Mouse (Mus musculus): ENCODE results near the gene Chchd6. TPM values are rescaled to one million over a fixed set of nuclear protein-coding genes. Genes with fewer than 3 reads are reported as not detected.

Chchd6 gene
- polyA plus RNA-seq, 1 experiment = 28.8 TPM

GRCm38 (mm10) chr6:89412562-89412961 is 182.9 kb downstream of the Chchd6 start:
- no peak for TF ChIP-seq MAX (IDR thresholded peaks at IDR 0.05; ENCODE audit: low read depth)
- TF ChIP-seq MYOG (IDR thresholded peaks at IDR 0.05; ENCODE audit: control insufficient read depth in 1 of 3, insufficient read depth in 1 of 3, insufficient read length in 2 of 3, low read depth in 2 of 3) = no peak
- no peak for TF ChIP-seq REST (IDR thresholded peaks at IDR 0.05; ENCODE audit: insufficient read depth, insufficient read length)
- no peak for TF ChIP-seq TCF12 (IDR thresholded peaks at IDR 0.05; ENCODE audit: insufficient read depth, poor library complexity, severe bottlenecking)
- TF ChIP-seq TCF3 (IDR thresholded peaks at IDR 0.05; ENCODE audit: insufficient read length, low read depth) = no peak
- no peak for TF ChIP-seq POLR2AphosphoS2 (IDR thresholded peaks at IDR 0.05; ENCODE audit: insufficient read length, low read depth)
- no peak for TF ChIP-seq CEBPB (IDR thresholded peaks at IDR 0.05; ENCODE audit: insufficient read depth, poor library complexity, severe bottlenecking)
- no peak for TF ChIP-seq E2F4 (IDR thresholded peaks at IDR 0.05; ENCODE audit: insufficient read depth)
- TF ChIP-seq MYOD1 (IDR thresholded peaks at IDR 0.05; ENCODE audit: control insufficient read depth in 1 of 3, insufficient read length in 2 of 3, low read depth in 2 of 3) = no peak
- no peak for TF ChIP-seq USF1 (IDR thresholded peaks at IDR 0.05; ENCODE audit: low read depth)
- TF ChIP-seq POLR2A (IDR thresholded peaks at IDR 0.05; ENCODE audit: insufficient read length, low read depth) = no peak
- TF ChIP-seq SRF (IDR thresholded peaks at IDR 0.05; ENCODE audit: control insufficient read depth, insufficient read length, low read depth) = no peak
- Histone ChIP-seq H3K4me3 (no peak overlapping the region), H3K4me2 (ENCODE audit: low read depth) (peak overlapping the region; percentile 59), H3K36me3 (ENCODE audit: control insufficient read depth, insufficient read depth) (no peaks in the 10 kb centered on the region), H3ac (ENCODE audit: control insufficient read depth, insufficient read length) (no peak overlapping the region), H3K27me3 (ENCODE audit: control insufficient read depth, insufficient read depth, insufficient read length) (no peaks in the 10 kb centered on the region), H3K79me2 (ENCODE audit: control insufficient read depth, insufficient read depth) (no peaks in the 10 kb centered on the region)

GRCm38 (mm10) chr6:89409041-89409440 is 186.4 kb downstream of the Chchd6 start:
- Histone ChIP-seq H3K36me3 (ENCODE audit: control insufficient read depth, insufficient read depth) (no peaks in the 10 kb centered on the region), H3K27me3 (ENCODE audit: control insufficient read depth, insufficient read depth, insufficient read length) (no peaks in the 10 kb centered on the region), H3K4me3 (no peak overlapping the region), H3K4me2 (ENCODE audit: low read depth) (no peak overlapping the region), H3K79me2 (ENCODE audit: control insufficient read depth, insufficient read depth) (no peaks in the 10 kb centered on the region), H3ac (ENCODE audit: control insufficient read depth, insufficient read length) (no peak overlapping the region)
- TF ChIP-seq E2F4 (IDR thresholded peaks at IDR 0.05; ENCODE audit: insufficient read depth) (no peak), TCF3 (IDR thresholded peaks at IDR 0.05; ENCODE audit: insufficient read length, low read depth) (no peak), MYOG (IDR thresholded peaks at IDR 0.05; ENCODE audit: control insufficient read depth in 1 of 3, insufficient read depth in 1 of 3, insufficient read length in 2 of 3, low read depth in 2 of 3) (no peak), POLR2A (IDR thresholded peaks at IDR 0.05; ENCODE audit: insufficient read length, low read depth) (no peak), REST (IDR thresholded peaks at IDR 0.05; ENCODE audit: insufficient read depth, insufficient read length) (no peak), USF1 (IDR thresholded peaks at IDR 0.05; ENCODE audit: low read depth) (no peak), POLR2AphosphoS2 (IDR thresholded peaks at IDR 0.05; ENCODE audit: insufficient read length, low read depth) (no peak), TCF12 (IDR thresholded peaks at IDR 0.05; ENCODE audit: insufficient read depth, poor library complexity, severe bottlenecking) (no peak), MAX (IDR thresholded peaks at IDR 0.05; ENCODE audit: low read depth) (no peak), CEBPB (IDR thresholded peaks at IDR 0.05; ENCODE audit: insufficient read depth, poor library complexity, severe bottlenecking) (no peak), SRF (IDR thresholded peaks at IDR 0.05; ENCODE audit: control insufficient read depth, insufficient read length, low read depth) (no peak)

DNA sequence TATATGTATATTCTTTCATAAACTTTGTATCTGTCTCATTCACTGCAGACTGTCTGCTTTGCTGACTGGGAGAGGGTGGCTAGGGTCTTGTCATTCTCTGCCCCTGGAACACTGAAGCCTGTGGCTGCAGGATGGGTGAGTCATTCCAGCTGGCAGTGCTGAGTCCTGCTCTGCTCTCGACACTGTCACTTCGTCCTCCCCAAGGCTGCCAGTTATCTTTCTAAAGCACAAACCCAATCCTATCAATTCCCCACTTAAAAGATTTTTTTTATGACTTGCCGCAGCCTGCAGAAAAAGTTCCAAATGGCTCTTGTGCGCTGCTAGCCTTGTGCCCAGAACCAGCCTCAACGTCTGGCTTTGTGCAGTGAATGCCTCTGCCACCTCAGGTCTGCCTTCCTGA is 187.2 kb downstream of the Chchd6 start:
- no peak overlapping the region for H3ac ChIP-seq (ENCODE audit: control insufficient read depth, insufficient read length)
- H3K36me3 ChIP-seq (ENCODE audit: control insufficient read depth, insufficient read depth) = no peaks in the 10 kb centered on the region
- TF ChIP-seq E2F4 (IDR thresholded peaks at IDR 0.05; ENCODE audit: insufficient read depth) = no peak
- TF ChIP-seq SRF (IDR thresholded peaks at IDR 0.05; ENCODE audit: control insufficient read depth, insufficient read length, low read depth) = no peak
- no peak for TF ChIP-seq MAX (IDR thresholded peaks at IDR 0.05; ENCODE audit: low read depth)
- TF ChIP-seq MYOG (IDR thresholded peaks at IDR 0.05; ENCODE audit: control insufficient read depth in 1 of 3, insufficient read depth in 1 of 3, insufficient read length in 2 of 3, low read depth in 2 of 3) = peak in 1 of 3 experiments; percentile 52
- no peak for TF ChIP-seq POLR2A (IDR thresholded peaks at IDR 0.05; ENCODE audit: insufficient read length, low read depth)
- peak in 1 of 3 experiments; percentile 41 for TF ChIP-seq MYOD1 (IDR thresholded peaks at IDR 0.05; ENCODE audit: control insufficient read depth in 1 of 3, insufficient read length in 2 of 3, low read depth in 2 of 3)
- no peak overlapping the region for H3K4me3 ChIP-seq
- no peak overlapping the region for H3K4me2 ChIP-seq (ENCODE audit: low read depth)
- H3K27me3 ChIP-seq (ENCODE audit: control insufficient read depth, insufficient read depth, insufficient read length) = no peaks in the 10 kb centered on the region
- H3K79me2 ChIP-seq (ENCODE audit: control insufficient read depth, insufficient read depth) = no peaks in the 10 kb centered on the region

- Histone ChIP-seq H3K27me3 (ENCODE audit: control insufficient read depth, insufficient read depth, insufficient read length) (no peaks in the 10 kb centered on the region), H3ac (ENCODE audit: control insufficient read depth, insufficient read length) (no peak overlapping the region), H3K79me2 (ENCODE audit: control insufficient read depth, insufficient read depth) (no peaks in the 10 kb centered on the region), H3K36me3 (ENCODE audit: control insufficient read depth, insufficient read depth) (no peaks in the 10 kb centered on the region), H3K4me3 (no peak overlapping the region), H3K4me2 (ENCODE audit: low read depth) (no peak overlapping the region)
- TF ChIP-seq POLR2AphosphoS2 (IDR thresholded peaks at IDR 0.05; ENCODE audit: insufficient read length, low read depth) = no peak
Measured at GRCm38 (mm10) chr6:89407247-89407889, 188.1 kb downstream of the Chchd6 start.

- TF ChIP-seq SRF (IDR thresholded peaks at IDR 0.05; ENCODE audit: control insufficient read depth, insufficient read length, low read depth) (no peak), MYOD1 (IDR thresholded peaks at IDR 0.05; ENCODE audit: control insufficient read depth in 1 of 3, insufficient read length in 2 of 3, low read depth in 2 of 3) (no peak), E2F4 (IDR thresholded peaks at IDR 0.05; ENCODE audit: insufficient read depth) (no peak), TCF3 (IDR thresholded peaks at IDR 0.05; ENCODE audit: insufficient read length, low read depth) (no peak), MYOG (IDR thresholded peaks at IDR 0.05; ENCODE audit: control insufficient read depth in 1 of 3, insufficient read depth in 1 of 3, insufficient read length in 2 of 3, low read depth in 2 of 3) (no peak), POLR2A (IDR thresholded peaks at IDR 0.05; ENCODE audit: insufficient read length, low read depth) (no peak), REST (IDR thresholded peaks at IDR 0.05; ENCODE audit: insufficient read depth, insufficient read length) (no peak), CEBPB (IDR thresholded peaks at IDR 0.05; ENCODE audit: insufficient read depth, poor library complexity, severe bottlenecking) (no peak), POLR2AphosphoS2 (IDR thresholded peaks at IDR 0.05; ENCODE audit: insufficient read length, low read depth) (no peak), TCF12 (IDR thresholded peaks at IDR 0.05; ENCODE audit: insufficient read depth, poor library complexity, severe bottlenecking) (no peak), USF1 (IDR thresholded peaks at IDR 0.05; ENCODE audit: low read depth) (no peak), MAX (IDR thresholded peaks at IDR 0.05; ENCODE audit: low read depth) (no peak)
- H3K27me3 ChIP-seq (ENCODE audit: control insufficient read depth, insufficient read depth, insufficient read length) = no peaks in the 10 kb centered on the region
- H3K36me3 ChIP-seq (ENCODE audit: control insufficient read depth, insufficient read depth) = no peaks in the 10 kb centered on the region
- H3ac ChIP-seq (ENCODE audit: control insufficient read depth, insufficient read length) = no peak overlapping the region
- no peak overlapping the region for H3K4me2 ChIP-seq (ENCODE audit: low read depth)
- no peaks in the 10 kb centered on the region for H3K79me2 ChIP-seq (ENCODE audit: control insufficient read depth, insufficient read depth)
- no peak overlapping the region for H3K4me3 ChIP-seq
Measured at GRCm38 (mm10) chr6:89404964-89405363, 190.5 kb downstream of the Chchd6 start.
